In the genomic region with DNA sequence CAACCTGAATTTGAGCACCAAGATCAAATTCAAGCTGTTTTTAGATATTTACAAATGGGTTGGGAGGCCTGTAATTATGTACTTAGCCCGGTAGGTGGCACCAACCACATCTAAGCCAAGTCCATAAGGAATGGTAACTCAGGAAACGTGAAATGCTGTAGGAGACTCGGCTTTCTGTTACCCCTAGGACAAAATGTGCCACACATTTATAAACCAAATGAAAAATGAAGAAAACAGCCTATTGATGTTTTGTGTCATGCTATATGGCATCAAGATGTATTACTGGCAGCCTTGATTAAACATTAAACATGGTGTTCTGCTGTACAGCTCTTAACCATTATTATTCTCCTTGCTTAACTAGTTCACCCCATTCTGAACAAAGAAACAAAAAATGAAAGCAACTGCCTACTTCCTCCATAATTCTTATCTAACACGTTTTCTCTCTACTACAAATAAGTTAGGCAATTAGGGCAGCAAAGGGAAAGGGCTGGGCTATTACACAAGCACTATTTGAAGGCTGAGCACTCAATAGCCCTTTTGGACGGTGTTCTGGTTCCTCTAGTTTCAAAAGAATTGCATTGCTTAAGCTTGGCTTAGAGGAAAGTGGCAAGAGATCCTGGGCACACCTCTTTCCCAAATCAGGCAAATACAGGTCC, we compare ENCODE assay signal across 8 mouse cellular contexts. TPM values are rescaled to one million over a fixed set of nuclear protein-coding genes. Genes with fewer than 3 reads are reported as not detected.
DNase-seq lines count a peak whose midpoint lies in the region; ATAC-seq lines count a peak whose summit lies in the region.
"Had no signal": no experiment of that assay in that cellular context is flagged by ENCODE, and none has a peak within 500 bp of the region (broad histone marks: within the 10 kb centered on the region; RNA-seq: fewer than 3 reads in every experiment).

No protein-coding gene starts in this region.

- no peaks in the 10 kb centered on the region for H3K36me3 ChIP-seq in forebrain, embryonic 14.5 days (ENCODE audit: control insufficient read depth, insufficient read depth, low read length)
- no peaks in the 10 kb centered on the region for H3K36me3 ChIP-seq in hindbrain, embryonic 12.5 days
- H3K36me3 ChIP-seq: limb, embryonic 15.5 days had no signal

- H3K4me3 ChIP-seq in forebrain, embryonic 14.5 days (ENCODE audit: low read depth, low read length) = no peak overlapping the region
- H3K4me3 ChIP-seq in hindbrain, embryonic 12.5 days = no peak overlapping the region
- H3K4me3 ChIP-seq: limb, embryonic 15.5 days had no signal

- no peaks in the 10 kb centered on the region for H3K4me1 ChIP-seq in forebrain, embryonic 14.5 days (ENCODE audit: control insufficient read depth, insufficient read depth, low read length)
- no peaks in the 10 kb centered on the region for H3K4me1 ChIP-seq in hindbrain, embryonic 12.5 days
- H3K4me1 ChIP-seq: limb, embryonic 15.5 days had no signal

- WGBS in forebrain, embryonic 14.5 days = 4% methylated on average over 5 of the region's 5 CpGs
- WGBS in hindbrain, embryonic 12.5 days = 14% methylated on average over 5 of the region's 5 CpGs

- H3K9me3 ChIP-seq in forebrain, embryonic 14.5 days (replicated peaks; ENCODE audit: control insufficient read depth, low read length) = no peaks in the 10 kb centered on the region
- no peaks in the 10 kb centered on the region for H3K9me3 ChIP-seq in hindbrain, embryonic 12.5 days (replicated peaks)
- H3K9me3 ChIP-seq: limb, embryonic 15.5 days had no signal

- H3K27me3 ChIP-seq in forebrain, embryonic 14.5 days (replicated peaks; ENCODE audit: control insufficient read depth, insufficient read depth, low read length) = no peaks in the 10 kb centered on the region
- H3K27me3 ChIP-seq in hindbrain, embryonic 12.5 days = no peaks in the 10 kb centered on the region
- H3K27me3 ChIP-seq: limb, embryonic 15.5 days had no signal

- H3K9ac ChIP-seq in forebrain, embryonic 14.5 days (ENCODE audit: low read length) = no peak overlapping the region
- H3K9ac ChIP-seq in hindbrain, embryonic 12.5 days = no peak overlapping the region
- H3K9ac ChIP-seq: limb, embryonic 15.5 days had no signal

- H3K27ac ChIP-seq in forebrain, embryonic 14.5 days (ENCODE audit: low read depth, low read length) = no peak overlapping the region
- H3K27ac ChIP-seq in hindbrain, embryonic 12.5 days = no peak overlapping the region
- H3K27ac ChIP-seq: limb, embryonic 15.5 days had no signal

- peak; percentile 74 for ATAC-seq in cerebellum, adult (ENCODE audit: insufficient number of reproducible peaks, low FRiP score, low TSS enrichment)
- peak; percentile 67; the same call in 1 of the 2 replicates for ATAC-seq in forebrain, embryonic 14.5 days
- no peak for ATAC-seq in hindbrain, embryonic 12.5 days (ENCODE audit: low FRiP score)

- H3K4me2 ChIP-seq in forebrain, embryonic 14.5 days (ENCODE audit: low read length) = no peak overlapping the region
- H3K4me2 ChIP-seq in hindbrain, embryonic 12.5 days (replicated peaks) = peak overlapping the region; percentile 15; the same call in 1 of the 2 replicates
- H3K4me2 ChIP-seq: limb, embryonic 15.5 days had no signal

- peak; percentile 86 for DNase-seq in NIH3T3 (ENCODE audit: low read depth)
- DNase-seq in forebrain, embryonic 14.5 days (ENCODE audit: low spot score) = peak; percentile 88
- peak; percentile 57 to 66 for DNase-seq in layer of hippocampus, postnatal 10 days (ENCODE audit: low spot score in 2 of 2)
- peak; percentile 79 for DNase-seq in lung, postnatal 36 days
- DNase-seq in retina, postnatal 7 days (ENCODE audit: low read depth, low spot score) = peak; percentile 44

RNA-seq across cellular contexts. Expression of a gene that starts 12.0 kb away (rescaled TPM):
- polyA plus RNA-seq in forebrain, embryonic 14.5 days (2014; fragmentation: Nextera tagmentation; extraction: Ambion mirVana) = not detected in 2 replicates
- polyA plus RNA-seq in hindbrain, embryonic 12.5 days (2016; fragmentation: Nextera tagmentation; extraction: Ambion mirVana) = not detected in 2 replicates
- not detected for total RNA-seq in layer of hippocampus, postnatal 10 days (2021)
- polyA plus RNA-seq: limb, embryonic 15.5 days had no signal

RNA-seq across cellular contexts. Expression of a gene that starts 20.1 kb away (rescaled TPM):
- polyA plus RNA-seq in forebrain, embryonic 14.5 days (2014; fragmentation: Nextera tagmentation; extraction: Ambion mirVana) = 36.7 and 39.5 TPM in 2 replicates
- 21.2 and 23.1 TPM in 2 replicates for polyA plus RNA-seq in hindbrain, embryonic 12.5 days (2016; fragmentation: Nextera tagmentation; extraction: Ambion mirVana)
- total RNA-seq in layer of hippocampus, postnatal 10 days (2021) = 10 to 100 TPM; 81.7 to 83.3 TPM
